Mouse (Mus musculus) liver, embryonic 14 days (tissue): ENCODE measurements around the gene Nup133. TPM values are rescaled to one million over a fixed set of nuclear protein-coding genes. Genes with fewer than 3 reads are reported as not detected.

Experiments used
- polyA plus RNA-seq: library from polyadenylated mRNA; depleted of rRNA; stranded (reverse); fragments of >200 nt; gene quantifications from 2 replicates; pipeline ENCODE4 v1.2.3, GENCODE M21; 2012; rRNA removed

Nup133 gene
- polyA plus RNA-seq = 14.2 and 18.4 TPM in 2 replicates

DNA sequence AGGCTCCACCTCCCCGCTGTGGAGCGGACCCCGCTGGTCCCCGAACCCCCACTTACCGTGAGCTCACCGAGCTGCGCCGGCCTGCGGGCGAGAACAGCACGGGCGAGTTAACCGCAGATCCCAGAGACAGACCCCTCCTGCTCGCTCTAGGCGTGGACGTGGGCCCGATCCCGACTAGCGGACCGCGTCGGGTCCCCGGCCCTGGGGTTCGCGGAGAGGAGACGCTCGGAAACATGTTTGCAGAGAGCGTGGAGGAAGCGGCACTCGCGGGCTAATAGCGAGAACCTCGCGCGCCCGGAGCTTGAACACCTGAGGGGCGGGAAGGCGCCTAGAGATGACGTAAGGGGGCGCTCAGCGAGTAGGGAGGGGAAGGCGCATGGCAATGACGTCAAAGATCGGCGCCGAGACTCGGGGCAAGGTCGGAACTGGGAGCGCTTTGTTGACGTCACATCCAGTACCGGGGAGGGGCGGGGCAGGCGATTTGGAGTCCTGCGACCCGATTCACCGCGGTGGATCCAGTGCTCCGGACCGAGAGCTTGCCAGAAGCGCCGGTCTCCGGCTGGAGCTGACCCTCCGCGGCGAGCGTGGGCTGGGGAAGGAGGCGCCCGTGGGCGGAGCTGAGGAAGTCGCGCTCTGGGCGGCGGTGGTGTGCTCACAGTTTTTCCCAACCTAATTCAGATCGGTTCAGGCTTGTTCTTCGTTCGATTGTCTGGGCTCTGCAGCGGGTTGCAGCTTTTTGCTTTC, at the start of gene Nup133:
Gene Nup133, minus strand, starts transcription at position 324 of the 744 bp plus-strand sequence.

DNA sequence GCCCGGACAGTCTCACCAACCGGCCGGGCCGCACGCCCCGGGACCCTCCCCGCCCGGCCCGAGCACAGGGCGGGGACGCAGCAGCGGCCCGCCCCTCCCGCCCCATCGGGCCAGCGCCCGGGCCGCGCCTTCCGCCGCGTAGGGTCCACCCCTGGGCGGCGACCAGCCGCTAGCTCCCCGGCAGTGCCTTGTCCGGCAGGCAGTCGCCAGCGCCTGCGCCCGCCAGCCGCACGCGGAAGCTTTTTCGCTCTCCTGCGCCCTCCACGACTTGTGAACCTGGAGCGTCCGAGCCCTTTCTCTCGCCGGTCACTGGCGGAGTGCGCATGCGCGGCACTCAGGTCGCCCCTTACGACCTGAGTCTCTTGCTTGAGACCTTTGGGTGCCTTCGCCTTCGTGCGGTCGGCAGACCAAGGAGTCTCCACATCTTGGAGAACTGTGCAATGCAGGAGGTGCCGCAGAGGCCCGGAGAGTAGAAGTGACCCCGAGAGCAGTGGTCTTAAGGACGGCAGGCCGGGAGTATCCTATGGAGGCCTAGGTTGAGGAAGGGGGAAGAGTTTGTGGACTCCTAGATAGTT, 33.8 kb upstream of the Nup133 start, which contains the start of gene Abcb10:
Gene Abcb10, minus strand, starts transcription at position 297 of the 575 bp plus-strand sequence.

GRCm38 (mm10) chr8:123894502-123895097, 54.5 kb downstream of the Nup133 start, which contains the start of gene Acta1:
Gene Acta1, minus strand, starts transcription at chr8:123894751.

GRCm38 (mm10) chr8:123859648-123860259, 89.3 kb downstream of the Nup133 start, which contains the start of gene Ccsap:
Gene Ccsap, minus strand, starts transcription at chr8:123860209.

Other genes with a start within 250 kb of the Nup133 start
- gene Rab4a, start 143.3 kb downstream of the Nup133 start, polyA plus RNA-seq = 12.0 and 14.0 TPM in 2 replicates
- gene Ccsap, start 89.1 kb downstream of the Nup133 start, polyA plus RNA-seq = 4.0 and 4.4 TPM in 2 replicates
- 1.8 and 18.7 TPM in 2 replicates for gene Acta1, start 54.5 kb downstream of the Nup133 start, polyA plus RNA-seq
- 74.4 and 93.4 TPM in 2 replicates for gene Abcb10, start 33.9 kb upstream of the Nup133 start, polyA plus RNA-seq
- 19.0 and 22.0 TPM in 2 replicates for gene Taf5l, start 72.1 kb upstream of the Nup133 start, polyA plus RNA-seq
- 4.7 and 5.5 TPM in 2 replicates for gene Urb2, start 72.2 kb upstream of the Nup133 start, polyA plus RNA-seq